Mouse (Mus musculus): Measurements from ENCODE around the gene Nudt6. TPM values are rescaled to one million over a fixed set of nuclear protein-coding genes. Genes with fewer than 3 reads are reported as not detected.

Nudt6 gene
- 1 to 10 TPM; 6.1 to 6.8 TPM for total RNA-seq (2021)
- long read RNA-seq, experiment 1, partial matches to known transcripts: 0 of 6 reads
- long read RNA-seq, experiment 1, other reads (novel, unspliced or antisense): 2 of 6 reads
- long read RNA-seq, experiment 2, partial matches to known transcripts: 0 of 16 reads
- long read RNA-seq, experiment 2, other reads (novel, unspliced or antisense): 9 of 16 reads

- peak; percentile 94 for DNase-seq (ENCODE audit: low spot score in 2 of 2)
Measured at GRCm38 (mm10) chr3:37420072-37420471, at the start of gene Nudt6. Gene Nudt6 (minus strand): TSS chr3:37420211.

GRCm38 (mm10) chr3:37469353-37469752, 49.3 kb upstream of the Nudt6 start:
- DNase-seq (ENCODE audit: low spot score in 2 of 2): no peak

GRCm38 (mm10) chr3:37468170-37468569, 48.2 kb upstream of the Nudt6 start:
- DNase-seq (ENCODE audit: low spot score in 2 of 2): peak in 1 of 2 experiments; percentile 24

- no peak for DNase-seq (ENCODE audit: low spot score in 2 of 2)
Measured at GRCm38 (mm10) chr3:37455992-37456391, 36.0 kb upstream of the Nudt6 start.

GRCm38 (mm10) chr3:37443409-37443808, 23.4 kb upstream of the Nudt6 start:
- DNase-seq (ENCODE audit: low spot score in 2 of 2): no peak

GRCm38 (mm10) chr3:37439770-37440169, 19.8 kb upstream of the Nudt6 start:
- no peak for DNase-seq (ENCODE audit: low spot score in 2 of 2)

- DNase-seq (ENCODE audit: low spot score in 2 of 2): no peak
Measured at GRCm38 (mm10) chr3:37430359-37430758, 10.3 kb upstream of the Nudt6 start.

GRCm38 (mm10) chr3:37426069-37426468, 6.1 kb upstream of the Nudt6 start:
- no peak for DNase-seq (ENCODE audit: low spot score in 2 of 2)

- no peak for DNase-seq (ENCODE audit: low spot score in 2 of 2)
Measured at GRCm38 (mm10) chr3:37421179-37421578, 1.2 kb upstream of the Nudt6 start.

- DNase-seq (ENCODE audit: low spot score in 2 of 2): peak; percentile 22 to 41
Measured at GRCm38 (mm10) chr3:37420641-37421040, 630 bp upstream of the Nudt6 start.

GRCm38 (mm10) chr3:37419458-37419991, 486 bp downstream of the Nudt6 start, which contains the start of gene Spata5:
Gene Spata5 (plus strand): TSS chr3:37419896.
- DNase-seq (ENCODE audit: low spot score in 2 of 2): peak; percentile 94 to 98

- peak in 1 of 2 experiments; percentile 79 for DNase-seq (ENCODE audit: low spot score in 2 of 2)
Measured at GRCm38 (mm10) chr3:37418961-37419457, 1.0 kb downstream of the Nudt6 start.

- DNase-seq (ENCODE audit: low spot score in 2 of 2): no peak
Measured at GRCm38 (mm10) chr3:37418341-37418740, 1.7 kb downstream of the Nudt6 start.

GRCm38 (mm10) chr3:37414413-37414960, 5.5 kb downstream of the Nudt6 start:
- peak; percentile 75 to 90 for DNase-seq (ENCODE audit: low spot score in 2 of 2)

GRCm38 (mm10) chr3:37413446-37413845, 6.6 kb downstream of the Nudt6 start:
- DNase-seq (ENCODE audit: low spot score in 2 of 2): no peak

GRCm38 (mm10) chr3:37407598-37407997, 12.4 kb downstream of the Nudt6 start:
- no peak for DNase-seq (ENCODE audit: low spot score in 2 of 2)

- DNase-seq (ENCODE audit: low spot score in 2 of 2): no peak
Measured at GRCm38 (mm10) chr3:37401729-37402610, 18.0 kb downstream of the Nudt6 start.

- DNase-seq (ENCODE audit: low spot score in 2 of 2): no peak
Measured at GRCm38 (mm10) chr3:37398661-37399395, 21.2 kb downstream of the Nudt6 start.

GRCm38 (mm10) chr3:37397646-37398045, 22.4 kb downstream of the Nudt6 start:
- no peak for DNase-seq (ENCODE audit: low spot score in 2 of 2)

- no peak for DNase-seq (ENCODE audit: low spot score in 2 of 2)
Measured at GRCm38 (mm10) chr3:37396930-37397608, 22.9 kb downstream of the Nudt6 start.
